Mouse (Mus musculus): ENCODE measurements around the gene Ptprc. TPM values are rescaled to one million over a fixed set of nuclear protein-coding genes. Genes with fewer than 3 reads are reported as not detected.

The Ptprc gene
- total and polyA plus RNA-seq, 3 experiments = 13.1 to 15.1 TPM; not detected in 1

DNA sequence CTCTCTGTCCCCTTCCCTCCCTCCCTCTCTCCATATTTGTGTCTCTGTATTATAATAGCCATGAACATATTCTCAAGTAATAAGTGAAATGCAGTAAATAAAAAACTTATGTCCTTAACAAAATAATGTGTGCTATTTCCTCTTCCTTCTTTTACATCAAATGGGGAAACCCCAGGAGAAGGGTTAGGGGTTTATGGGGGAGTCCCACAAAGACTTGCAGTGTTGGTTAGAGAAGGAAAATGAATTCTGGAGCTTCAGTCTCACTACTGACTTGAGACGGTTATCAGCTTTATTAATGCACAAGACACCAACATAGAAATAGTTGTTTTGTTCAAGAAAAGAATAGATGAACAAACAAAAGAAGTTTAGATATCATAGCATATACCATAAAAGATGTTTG, 150.2 kb downstream of the Ptprc start:
- H3K4me1 ChIP-seq (ENCODE audit: control insufficient read depth in 1 of 2, insufficient read depth in 2 of 2, low read length in 2 of 2) = no peaks in the 10 kb centered on the region
- H3K9ac ChIP-seq (ENCODE audit: control insufficient read depth, low read depth, low read length, poor library complexity, severe bottlenecking) = no peak overlapping the region
- H3K79me2 ChIP-seq (ENCODE audit: control insufficient read depth, insufficient read depth, low read length, poor library complexity) = no peaks in the 10 kb centered on the region
- no peak for DNase-seq (ENCODE audit: low read depth, low spot score)
- no peak for TF ChIP-seq RCOR1 (IDR thresholded peaks at IDR 0.05; ENCODE audit: low read depth, low read length)
- no peak for TF ChIP-seq SMC3 (IDR thresholded peaks at IDR 0.05; ENCODE audit: low read depth, low read length)
- TF ChIP-seq TCF12 (IDR thresholded peaks at IDR 0.05; ENCODE audit: low read depth, low read length) = no peak
- no peaks in the 10 kb centered on the region for H3K9me3 ChIP-seq (replicated peaks; ENCODE audit: insufficient read depth, low read length)
- no peaks in the 10 kb centered on the region for H3K36me3 ChIP-seq (ENCODE audit: control insufficient read depth in 1 of 2, insufficient read depth in 2 of 2, low read length in 2 of 2)
- no peak overlapping the region for H3K4me3 ChIP-seq (ENCODE audit: control insufficient read depth in 1 of 2, insufficient read depth in 1 of 2, low read depth in 2 of 2, low read length in 2 of 2)
- no peak overlapping the region for H3K27ac ChIP-seq (ENCODE audit: control insufficient read depth, low read depth, low read length)
- H3K27me3 ChIP-seq (ENCODE audit: control insufficient read depth in 1 of 2, insufficient read depth in 2 of 2, low read length in 2 of 2) = no peaks in the 10 kb centered on the region

DNA sequence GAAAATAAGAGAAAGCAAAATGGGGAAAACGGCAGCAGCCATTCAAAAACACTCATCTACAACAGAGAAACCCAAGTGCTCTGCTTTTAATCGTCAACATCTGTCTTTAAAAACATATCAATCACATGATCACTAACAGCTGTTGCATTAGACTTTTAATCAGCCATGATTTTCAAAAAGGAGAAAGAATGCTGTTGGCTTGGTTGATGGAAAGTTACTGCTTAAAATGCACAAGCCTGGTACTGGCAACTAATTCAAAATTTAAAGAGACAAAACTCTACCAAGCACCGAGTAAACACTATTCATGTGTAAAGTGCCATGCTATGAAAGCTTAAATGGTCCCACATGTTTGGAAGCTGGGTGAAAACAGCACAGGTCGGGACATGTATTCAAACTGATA, 151.9 kb downstream of the Ptprc start:
- H3K27me3 ChIP-seq (ENCODE audit: control insufficient read depth in 1 of 2, insufficient read depth in 2 of 2, low read length in 2 of 2) = no peaks in the 10 kb centered on the region
- no peak overlapping the region for H3K27ac ChIP-seq (ENCODE audit: control insufficient read depth, low read depth, low read length)
- DNase-seq (ENCODE audit: low read depth, low spot score) = no peak
- H3K9me3 ChIP-seq (replicated peaks; ENCODE audit: insufficient read depth, low read length) = no peaks in the 10 kb centered on the region
- no peak overlapping the region for H3K4me3 ChIP-seq (ENCODE audit: control insufficient read depth in 1 of 2, insufficient read depth in 1 of 2, low read depth in 2 of 2, low read length in 2 of 2)
- H3K4me1 ChIP-seq (ENCODE audit: control insufficient read depth in 1 of 2, insufficient read depth in 2 of 2, low read length in 2 of 2) = no peaks in the 10 kb centered on the region
- H3K79me2 ChIP-seq (ENCODE audit: control insufficient read depth, insufficient read depth, low read length, poor library complexity) = no peaks in the 10 kb centered on the region
- no peaks in the 10 kb centered on the region for H3K36me3 ChIP-seq (ENCODE audit: control insufficient read depth in 1 of 2, insufficient read depth in 2 of 2, low read length in 2 of 2)
- TF ChIP-seq BHLHE40 (IDR thresholded peaks at IDR 0.05; ENCODE audit: borderline replicate concordance, low read depth, low read length) (no peak), NELFE (IDR thresholded peaks at IDR 0.05; ENCODE audit: low read depth, low read length) (no peak), ETS1 (IDR thresholded peaks at IDR 0.05; ENCODE audit: low read depth, low read length) (no peak), ZNF384 (IDR thresholded peaks at IDR 0.05; ENCODE audit: low read depth, low read length) (no peak), UBTF (IDR thresholded peaks at IDR 0.05; ENCODE audit: borderline replicate concordance, insufficient read depth, low read depth, low read length) (no peak), CTCF (IDR thresholded peaks at IDR 0.05 in 2 of 3, conservative IDR thresholded peaks at IDR 0.05 in 1 of 3; ENCODE audit: control insufficient read depth in 1 of 3, insufficient read depth in 1 of 3, low read depth in 2 of 3, low read length in 3 of 3, poor library complexity in 1 of 3, severe bottlenecking in 1 of 3) (no peak), POLR2AphosphoS2 (IDR thresholded peaks at IDR 0.05; ENCODE audit: low read length) (no peak), ZC3H11A (IDR thresholded peaks at IDR 0.05; ENCODE audit: low read depth, low read length) (no peak)
- H3K9ac ChIP-seq (ENCODE audit: control insufficient read depth, low read depth, low read length, poor library complexity, severe bottlenecking) = no peak overlapping the region

DNA sequence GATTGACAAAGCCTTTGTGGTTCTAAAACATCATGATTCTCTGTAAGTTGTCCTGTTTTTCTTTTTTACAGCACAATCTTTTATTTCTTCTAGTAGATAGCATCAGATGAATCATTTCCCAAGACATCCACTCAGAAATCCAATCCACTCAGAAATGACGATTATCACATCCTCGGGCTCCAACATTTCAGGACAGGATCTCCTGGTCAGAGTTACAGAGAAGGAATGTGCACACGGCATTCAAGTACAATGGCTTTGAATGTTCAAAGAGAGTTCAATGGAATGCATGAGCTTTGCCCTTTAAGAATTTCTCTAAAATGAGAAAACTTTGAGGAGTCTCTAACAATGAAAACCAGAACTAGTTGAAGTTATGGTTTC, 152.6 kb downstream of the Ptprc start:
- Histone ChIP-seq H3K79me2 (ENCODE audit: control insufficient read depth, insufficient read depth, low read length, poor library complexity) (no peaks in the 10 kb centered on the region), H3K27ac (ENCODE audit: control insufficient read depth, low read depth, low read length) (no peak overlapping the region), H3K36me3 (ENCODE audit: control insufficient read depth in 1 of 2, insufficient read depth in 2 of 2, low read length in 2 of 2) (no peaks in the 10 kb centered on the region), H3K27me3 (ENCODE audit: control insufficient read depth in 1 of 2, insufficient read depth in 2 of 2, low read length in 2 of 2) (no peaks in the 10 kb centered on the region), H3K9me3 (replicated peaks; ENCODE audit: insufficient read depth, low read length) (no peaks in the 10 kb centered on the region), H3K9ac (ENCODE audit: control insufficient read depth, low read depth, low read length, poor library complexity, severe bottlenecking) (no peak overlapping the region), H3K4me1 (ENCODE audit: control insufficient read depth in 1 of 2, insufficient read depth in 2 of 2, low read length in 2 of 2) (no peaks in the 10 kb centered on the region), H3K4me3 (ENCODE audit: control insufficient read depth in 1 of 2, insufficient read depth in 1 of 2, low read depth in 2 of 2, low read length in 2 of 2) (no peak overlapping the region)
- no peak for TF ChIP-seq USF2 (IDR thresholded peaks at IDR 0.05; ENCODE audit: borderline replicate concordance in 1 of 2, insufficient read depth in 1 of 2, low read depth in 1 of 2, low read length in 2 of 2)
- no peak for TF ChIP-seq ELF1 (IDR thresholded peaks at IDR 0.05; ENCODE audit: low read depth, low read length)
- TF ChIP-seq HCFC1 (IDR thresholded peaks at IDR 0.05; ENCODE audit: low read depth, low read length) = no peak
- no peak for TF ChIP-seq POLR2AphosphoS5 (IDR thresholded peaks at IDR 0.05; ENCODE audit: borderline replicate concordance, low read depth, low read length)
- TF ChIP-seq E2F4 (IDR thresholded peaks at IDR 0.05; ENCODE audit: borderline replicate concordance, low read depth, low read length) = no peak
- no peak for TF ChIP-seq RAD21 (IDR thresholded peaks at IDR 0.05; ENCODE audit: low read depth, low read length)
- no peak for TF ChIP-seq MEF2A (IDR thresholded peaks at IDR 0.05; ENCODE audit: extremely low read depth, insufficient replicate concordance, low read depth, low read length, poor library complexity, severe bottlenecking)
- no peak for TF ChIP-seq CHD1 (IDR thresholded peaks at IDR 0.05; ENCODE audit: low read depth, low read length)
- TF ChIP-seq ZNF384 (IDR thresholded peaks at IDR 0.05; ENCODE audit: low read depth, low read length) = no peak
- DNase-seq (ENCODE audit: low read depth, low spot score) = no peak

All from MEL (cell line).